Mouse (Mus musculus): ENCODE measurements at regions not wholly inside any gene's neighbourhood (a gene's known extent, or its start where the extent isn't known, plus 50 kb on each side); places are given as distances from the start of the nearest gene placed in this dataset.

GRCm38 (mm10) chr11:20935910-20936309, 105.1 kb upstream of the Lgalsl start:
- Histone ChIP-seq H3K36me3 (ENCODE audit: control insufficient read depth, insufficient read depth, low read length) (no peaks in the 10 kb centered on the region), H3K4me3 (ENCODE audit: low read depth, low read length) (no peak overlapping the region), H3K4me1 (ENCODE audit: control insufficient read depth, insufficient read depth, insufficient read length, low read length) (no peaks in the 10 kb centered on the region), H3K27ac (ENCODE audit: insufficient read depth, low read depth, low read length) (no peak overlapping the region), H3K27me3 (ENCODE audit: control insufficient read depth, insufficient read depth, low read length) (no peaks in the 10 kb centered on the region)
- WGBS, result 93% methylated on average over 2 of the region's 2 CpGs
- no peak for TF ChIP-seq CTCF (IDR thresholded peaks at IDR 0.05; ENCODE audit: extremely low read depth, insufficient read length, insufficient replicate concordance, low read depth, low read length)
- TF ChIP-seq POLR2A (IDR thresholded peaks at IDR 0.05; ENCODE audit: low read depth, low read length), result no peak

GRCm38 (mm10) chr11:20936996-20937395, 106.1 kb upstream of the Lgalsl start:
- TF ChIP-seq POLR2A (IDR thresholded peaks at IDR 0.05; ENCODE audit: low read depth, low read length) (no peak), CTCF (IDR thresholded peaks at IDR 0.05; ENCODE audit: extremely low read depth, insufficient read length, insufficient replicate concordance, low read depth, low read length) (no peak)
- no peak overlapping the region for H3K27ac ChIP-seq (ENCODE audit: insufficient read depth, low read depth, low read length)
- no peak overlapping the region for H3K4me3 ChIP-seq (ENCODE audit: low read depth, low read length)
- H3K4me1 ChIP-seq (ENCODE audit: control insufficient read depth, insufficient read depth, insufficient read length, low read length), result no peaks in the 10 kb centered on the region; the same call in 1 of the 2 replicates
- no peaks in the 10 kb centered on the region for H3K36me3 ChIP-seq (ENCODE audit: control insufficient read depth, insufficient read depth, low read length)
- 72% methylated on average over 1 of the region's 1 CpGs for WGBS
- no peaks in the 10 kb centered on the region for H3K27me3 ChIP-seq (ENCODE audit: control insufficient read depth, insufficient read depth, low read length)

GRCm38 (mm10) chr11:20937942-20938341, 107.1 kb upstream of the Lgalsl start:
- Histone ChIP-seq H3K27ac (ENCODE audit: insufficient read depth, low read depth, low read length) (no peak overlapping the region), H3K4me1 (ENCODE audit: control insufficient read depth, insufficient read depth, insufficient read length, low read length) (no peaks in the 10 kb centered on the region; the same call in 1 of the 2 replicates), H3K4me3 (ENCODE audit: low read depth, low read length) (no peak overlapping the region), H3K36me3 (ENCODE audit: control insufficient read depth, insufficient read depth, low read length) (no peaks in the 10 kb centered on the region), H3K27me3 (ENCODE audit: control insufficient read depth, insufficient read depth, low read length) (no peaks in the 10 kb centered on the region)
- TF ChIP-seq POLR2A (IDR thresholded peaks at IDR 0.05; ENCODE audit: low read depth, low read length) (no peak), CTCF (IDR thresholded peaks at IDR 0.05; ENCODE audit: extremely low read depth, insufficient read length, insufficient replicate concordance, low read depth, low read length) (no peak)
- WGBS, result 80% methylated on average over 4 of the region's 4 CpGs

- TF ChIP-seq POLR2A (IDR thresholded peaks at IDR 0.05; ENCODE audit: low read depth, low read length) (no peak), CTCF (IDR thresholded peaks at IDR 0.05; ENCODE audit: extremely low read depth, insufficient read length, insufficient replicate concordance, low read depth, low read length) (no peak)
- Histone ChIP-seq H3K4me3 (ENCODE audit: low read depth, low read length) (no peak overlapping the region), H3K4me1 (ENCODE audit: control insufficient read depth, insufficient read depth, insufficient read length, low read length) (no peaks in the 10 kb centered on the region; the same call in 1 of the 2 replicates), H3K36me3 (ENCODE audit: control insufficient read depth, insufficient read depth, low read length) (no peaks in the 10 kb centered on the region), H3K27ac (ENCODE audit: insufficient read depth, low read depth, low read length) (no peak overlapping the region), H3K27me3 (ENCODE audit: control insufficient read depth, insufficient read depth, low read length) (no peaks in the 10 kb centered on the region)
- WGBS, result 77% methylated on average over 4 of the region's 4 CpGs
Measured at GRCm38 (mm10) chr11:20939644-20940043, 108.8 kb upstream of the Lgalsl start.

GRCm38 (mm10) chr11:20941546-20941945, 110.7 kb upstream of the Lgalsl start:
- TF ChIP-seq POLR2A (IDR thresholded peaks at IDR 0.05; ENCODE audit: low read depth, low read length) (no peak), CTCF (IDR thresholded peaks at IDR 0.05; ENCODE audit: extremely low read depth, insufficient read length, insufficient replicate concordance, low read depth, low read length) (no peak)
- no peaks in the 10 kb centered on the region for H3K36me3 ChIP-seq (ENCODE audit: control insufficient read depth, insufficient read depth, low read length)
- H3K4me1 ChIP-seq (ENCODE audit: control insufficient read depth, insufficient read depth, insufficient read length, low read length), result no peaks in the 10 kb centered on the region; the same call in 1 of the 2 replicates
- 86% methylated on average over 4 of the region's 4 CpGs for WGBS
- no peak overlapping the region for H3K4me3 ChIP-seq (ENCODE audit: low read depth, low read length)
- H3K27ac ChIP-seq (ENCODE audit: insufficient read depth, low read depth, low read length), result no peak overlapping the region
- H3K27me3 ChIP-seq (ENCODE audit: control insufficient read depth, insufficient read depth, low read length), result no peaks in the 10 kb centered on the region

GRCm38 (mm10) chr11:20955561-20955960, 124.7 kb upstream of the Lgalsl start:
- H3K27ac ChIP-seq (ENCODE audit: insufficient read depth, low read depth, low read length), result no peak overlapping the region
- H3K36me3 ChIP-seq (ENCODE audit: control insufficient read depth, insufficient read depth, low read length), result no peaks in the 10 kb centered on the region
- H3K27me3 ChIP-seq (ENCODE audit: control insufficient read depth, insufficient read depth, low read length), result no peaks in the 10 kb centered on the region; the same call in 1 of the 2 replicates
- peaks cover 4% of the 10 kb centered on the region; the same call in 1 of the 2 replicates for H3K4me1 ChIP-seq (ENCODE audit: control insufficient read depth, insufficient read depth, insufficient read length, low read length)
- 91% methylated on average over 8 of the region's 8 CpGs for WGBS
- TF ChIP-seq POLR2A (IDR thresholded peaks at IDR 0.05; ENCODE audit: low read depth, low read length) (no peak), CTCF (IDR thresholded peaks at IDR 0.05; ENCODE audit: extremely low read depth, insufficient read length, insufficient replicate concordance, low read depth, low read length) (no peak)
- no peak overlapping the region for H3K4me3 ChIP-seq (ENCODE audit: low read depth, low read length)

- H3K27ac ChIP-seq (ENCODE audit: insufficient read depth, low read depth, low read length), result no peak overlapping the region
Measured at GRCm38 (mm10) chr11:20957766-20958165, 126.9 kb upstream of the Lgalsl start.

More at GRCm38 (mm10) chr11:20957766-20958165, 126.9 kb upstream of the Lgalsl start:
- Histone ChIP-seq H3K4me1 (ENCODE audit: control insufficient read depth, insufficient read depth, insufficient read length, low read length) (peaks cover 7% of the 10 kb centered on the region; the same call in 1 of the 2 replicates), H3K27me3 (ENCODE audit: control insufficient read depth, insufficient read depth, low read length) (no peaks in the 10 kb centered on the region), H3K36me3 (ENCODE audit: control insufficient read depth, insufficient read depth, low read length) (no peaks in the 10 kb centered on the region), H3K4me3 (ENCODE audit: low read depth, low read length) (no peak overlapping the region)
- TF ChIP-seq CTCF (IDR thresholded peaks at IDR 0.05; ENCODE audit: extremely low read depth, insufficient read length, insufficient replicate concordance, low read depth, low read length) (no peak), POLR2A (IDR thresholded peaks at IDR 0.05; ENCODE audit: low read depth, low read length) (no peak)
- WGBS, result 67% methylated on average over 2 of the region's 2 CpGs
